Mouse (Mus musculus) ES-E14 (cell line): ENCODE measurements at regions not wholly inside any gene's neighbourhood (a gene's known extent, or its start where the extent isn't known, plus 50 kb on each side); places are given as distances from the start of the nearest gene placed in this dataset.
"Not testable (repeated sequence)": the region's sequence is repeated elsewhere in the genome, so short reads cannot be mapped to it uniquely, and the experiment has no call there.

Experiments used
- DNase-seq: peaks from one replicate; pipeline ENCODE4 v3.0.0-alpha.2; 2013; ENCODE audit warnings: low read depth, low spot score
- H3K27ac ChIP-seq: 2 replicates; pipeline ENCODE4 v1.5.1; 2012; ENCODE audit warnings: low read depth, mild to moderate bottlenecking, low read length, moderate library complexity, mixed read lengths; ENCODE audit not compliant: poor library complexity, insufficient read depth, severe bottlenecking
- H3K36me3 ChIP-seq: 2 replicates; pipeline ENCODE4 v1.6.1; 2012; ENCODE audit warnings: mild to moderate bottlenecking, low read length, moderate library complexity, mixed read lengths; ENCODE audit not compliant: control insufficient read depth, poor library complexity, insufficient read depth, severe bottlenecking
- H3K4me1 ChIP-seq, 2 experiments: fragments of 150-350 bp in 1 of 2; sonication (generic) in 1 of 2; 2 replicates each; pipeline ENCODE4 v1.6.1; 2012; ENCODE audit warnings: low read length in 2 of 2, mild to moderate bottlenecking in 1 of 2, mixed read lengths in 1 of 2; ENCODE audit not compliant: control insufficient read depth in 2 of 2, insufficient read depth in 2 of 2, poor library complexity in 1 of 2
- H3K4me3 ChIP-seq, 2 experiments: fragments of 150-350 bp in 1 of 2; sonication (generic) in 1 of 2; 2 replicates each; pipeline ENCODE4 v1.5.1; 2012; ENCODE audit warnings: low read length in 2 of 2, low read depth in 1 of 2, mild to moderate bottlenecking in 1 of 2, mixed read lengths in 1 of 2; ENCODE audit not compliant: insufficient read depth in 1 of 2, poor library complexity in 1 of 2, severe bottlenecking in 1 of 2
- H3K9ac ChIP-seq: 2 replicates; pipeline ENCODE4 v1.6.1; 2012; ENCODE audit warnings: low read depth, mild to moderate bottlenecking, low read length, mixed read lengths; ENCODE audit not compliant: poor library complexity, insufficient read depth, severe bottlenecking
- H3K9me3 ChIP-seq: fragments of 150-350 bp; sonication (generic); 2 replicates; pipeline ENCODE4 v1.6.1; 2012; ENCODE audit warnings: low read depth, mild to moderate bottlenecking, low read length; ENCODE audit not compliant: control insufficient read depth, insufficient read depth
- CHD2 ChIP-seq: IDR thresholded peaks from 2 replicates; pipeline ENCODE4 v1.6.1; 2014; ENCODE audit warnings: mild to moderate bottlenecking, low read depth, low read length, inconsistent platforms
- HCFC1 ChIP-seq: IDR thresholded peaks from 2 replicates; pipeline ENCODE4 v1.6.1; 2012; ENCODE audit warnings: low read length, inconsistent platforms, borderline replicate concordance; ENCODE audit not compliant: insufficient read depth
- MAFK ChIP-seq: IDR thresholded peaks from 2 replicates; pipeline ENCODE4 v1.6.1; 2014; ENCODE audit warnings: mild to moderate bottlenecking, low read depth, low read length, inconsistent platforms; ENCODE audit not compliant: insufficient read depth
- ZC3H11A ChIP-seq: IDR thresholded peaks from 2 replicates; pipeline ENCODE4 v1.6.1; 2012; ENCODE audit warnings: low read depth, mild to moderate bottlenecking, inconsistent platforms, low read length, borderline replicate concordance
- ZNF384 ChIP-seq: IDR thresholded peaks from 2 replicates; pipeline ENCODE4 v1.6.1; 2012; ENCODE audit warnings: low read depth, low read length, inconsistent platforms
- in situ Hi-C, 2 experiments: fragments of 600-800 bp; cut with MboI; formaldehyde crosslinking; loops; one replicate each; pipeline ENCODE4 v1.15.1; 2025; ENCODE audit warnings: low sequenced_read_pairs in 2 of 2, inconsistent platforms in 1 of 2; ENCODE audit not compliant: unreplicated experiment in 2 of 2

DNA sequence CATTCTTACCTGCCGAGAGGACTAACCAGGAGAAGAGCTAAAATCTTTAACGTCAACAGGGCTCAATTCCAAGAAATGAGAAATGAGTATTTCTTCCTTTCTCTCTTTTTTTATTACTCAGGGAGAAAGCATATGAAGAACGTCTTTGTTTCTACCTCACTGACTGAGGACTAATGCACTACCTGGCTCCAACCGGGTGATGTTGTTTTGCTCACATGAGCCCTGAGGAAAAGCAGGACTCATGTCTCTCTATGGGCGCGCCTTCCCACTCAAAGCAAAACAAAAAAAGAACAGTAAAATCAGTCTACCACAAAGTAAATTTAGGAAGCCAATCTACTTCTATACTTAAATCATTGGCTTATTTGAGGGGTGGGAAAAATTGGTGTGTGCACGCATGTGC lies 271.3 kb upstream of the Dcbld2 start:
- H3K4me3 ChIP-seq = no peak overlapping the region
- H3K36me3 ChIP-seq = no peaks in the 10 kb centered on the region
- in situ Hi-C loops = no loop called here
- no peak for TF ChIP-seq HCFC1
- TF ChIP-seq CHD2 = no peak
- no peak for TF ChIP-seq MAFK
- no peak for TF ChIP-seq ZC3H11A
- no peak for TF ChIP-seq ZNF384
- H3K9me3 ChIP-seq = no peaks in the 10 kb centered on the region
- no peak overlapping the region for H3K27ac ChIP-seq
- no peak for DNase-seq
- no peak overlapping the region for H3K9ac ChIP-seq
- H3K4me1 ChIP-seq = no peaks in the 10 kb centered on the region

GRCm38 (mm10) chr16:58137728-58138279 lies 270.4 kb upstream of the Dcbld2 start:
- Histone ChIP-seq H3K27ac (no peak overlapping the region), H3K36me3 (no peaks in the 10 kb centered on the region), H3K9me3 (no peaks in the 10 kb centered on the region), H3K9ac (no peak overlapping the region), H3K4me3 (no peak overlapping the region), H3K4me1 (no peaks in the 10 kb centered on the region)
- in situ Hi-C loops = no loop called here
- no peak for DNase-seq
- TF ChIP-seq ZC3H11A (no peak), CHD2 (no peak), HCFC1 (no peak), ZNF384 (no peak), MAFK (no peak)

DNA sequence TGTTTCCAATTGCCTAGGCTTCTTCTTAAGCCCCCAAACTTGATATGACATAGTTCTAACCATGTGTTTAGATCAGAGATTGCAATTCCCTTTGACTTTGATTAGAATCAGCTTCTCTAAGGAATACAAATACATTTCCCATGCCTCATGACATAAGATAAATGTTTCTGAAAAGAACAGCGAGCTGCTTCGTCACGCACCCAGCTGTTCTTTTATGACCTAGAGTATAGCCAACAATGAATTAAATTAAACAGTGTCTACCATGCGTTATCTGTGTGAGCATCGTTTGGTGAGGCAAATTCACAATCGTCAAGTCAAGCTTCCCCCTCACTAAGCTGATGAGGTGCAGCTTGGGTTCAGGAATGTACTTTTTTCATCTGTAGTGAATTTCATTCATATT lies 261.8 kb upstream of the Dcbld2 start:
- H3K4me1 ChIP-seq = no peaks in the 10 kb centered on the region
- no peak overlapping the region for H3K27ac ChIP-seq
- H3K9me3 ChIP-seq = no peaks in the 10 kb centered on the region
- no peak for DNase-seq
- no peak overlapping the region for H3K4me3 ChIP-seq
- H3K9ac ChIP-seq = no peak overlapping the region
- no peak for TF ChIP-seq ZNF384
- TF ChIP-seq MAFK = no peak
- no peak for TF ChIP-seq ZC3H11A
- no peak for TF ChIP-seq HCFC1
- TF ChIP-seq CHD2 = no peak
- in situ Hi-C loops = no loop called here
- H3K36me3 ChIP-seq = no peaks in the 10 kb centered on the region

DNA sequence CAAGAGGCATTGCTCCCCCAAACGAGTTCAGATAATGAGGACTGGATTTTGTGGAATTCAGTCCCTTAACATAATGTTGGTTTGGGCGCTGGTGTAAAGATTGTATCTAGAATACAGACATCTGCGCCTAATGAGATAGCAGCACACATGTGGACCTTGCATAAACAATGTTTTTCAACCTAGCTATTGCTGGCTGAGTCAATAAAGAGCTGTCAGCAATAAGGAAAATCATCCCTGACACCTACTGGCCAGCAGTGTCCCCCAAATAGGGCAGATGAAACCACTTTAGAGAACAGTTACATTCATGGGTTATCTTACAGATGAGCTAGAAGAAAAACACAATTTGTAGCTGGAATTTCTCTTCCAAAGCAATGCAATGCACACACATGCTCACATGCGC lies 252.7 kb upstream of the Dcbld2 start:
- Histone ChIP-seq H3K9ac (no peak overlapping the region), H3K4me1 (no peaks in the 10 kb centered on the region), H3K4me3 (no peak overlapping the region), H3K36me3 (no peaks in the 10 kb centered on the region), H3K27ac (no peak overlapping the region), H3K9me3 (no peaks in the 10 kb centered on the region)
- TF ChIP-seq ZC3H11A (no peak), CHD2 (no peak), MAFK (no peak), ZNF384 (no peak), HCFC1 (no peak)
- in situ Hi-C loops = no loop called here
- no peak for DNase-seq

- Histone ChIP-seq H3K36me3 (no peaks in the 10 kb centered on the region), H3K4me1 (no peaks in the 10 kb centered on the region), H3K27ac (no peak overlapping the region), H3K9me3 (no peaks in the 10 kb centered on the region), H3K4me3 (no peak overlapping the region), H3K9ac (no peak overlapping the region)
- DNase-seq = no peak
- TF ChIP-seq HCFC1 (no peak), CHD2 (no peak), ZNF384 (no peak), ZC3H11A (no peak), MAFK (no peak)
- in situ Hi-C loops = no loop called here
Measured at GRCm38 (mm10) chr16:58178744-58179401, 229.4 kb upstream of the Dcbld2 start.

GRCm38 (mm10) chr16:58179981-58180380 lies 228.3 kb upstream of the Dcbld2 start:
- H3K4me1 ChIP-seq, H3K36me3 ChIP-seq, H3K9me3 ChIP-seq, in situ Hi-C loops, DNase-seq, H3K9ac ChIP-seq, H3K4me3 ChIP-seq, H3K27ac ChIP-seq: not testable (repeated sequence)
